Mouse (Mus musculus): ENCODE data around the gene Ptrh1. TPM values are rescaled to one million over a fixed set of nuclear protein-coding genes. Genes with fewer than 3 reads are reported as not detected.

Ptrh1 gene
- total RNA-seq, 2 experiments from 2014 or later: 4.0 to 5.2 TPM

GRCm38 (mm10) chr2:32791297-32791696, 15.7 kb downstream of the Ptrh1 start:
- no peak for DNase-seq (ENCODE audit: low spot score in 2 of 2)

- no peak for DNase-seq (ENCODE audit: low spot score in 2 of 2)
Observed at GRCm38 (mm10) chr2:32795748-32796418, 20.3 kb downstream of the Ptrh1 start.

GRCm38 (mm10) chr2:32798251-32798962, 22.8 kb downstream of the Ptrh1 start:
- no peak for DNase-seq (ENCODE audit: low spot score in 2 of 2)

- DNase-seq (ENCODE audit: low spot score in 2 of 2): no peak
Observed at GRCm38 (mm10) chr2:32808816-32809566, 33.4 kb downstream of the Ptrh1 start.

GRCm38 (mm10) chr2:32811959-32812358, 36.4 kb downstream of the Ptrh1 start:
- no peak for DNase-seq (ENCODE audit: low spot score in 2 of 2)

GRCm38 (mm10) chr2:32816497-32816896, 40.9 kb downstream of the Ptrh1 start:
- DNase-seq (ENCODE audit: low spot score in 2 of 2): no peak

GRCm38 (mm10) chr2:32816946-32817581, 41.5 kb downstream of the Ptrh1 start:
- DNase-seq (ENCODE audit: low spot score in 2 of 2): no peak

- DNase-seq (ENCODE audit: low spot score in 2 of 2): no peak
Observed at GRCm38 (mm10) chr2:32817589-32817988, 42.0 kb downstream of the Ptrh1 start.

- DNase-seq (ENCODE audit: low spot score in 2 of 2): no peak
Observed at GRCm38 (mm10) chr2:32818208-32818607, 42.6 kb downstream of the Ptrh1 start.

GRCm38 (mm10) chr2:32821041-32821802, 45.6 kb downstream of the Ptrh1 start:
- DNase-seq (ENCODE audit: low spot score in 2 of 2): no peak

GRCm38 (mm10) chr2:32822643-32823042, 47.1 kb downstream of the Ptrh1 start:
- no peak for DNase-seq (ENCODE audit: low spot score in 2 of 2)

- DNase-seq (ENCODE audit: low spot score in 2 of 2): no peak
Observed at GRCm38 (mm10) chr2:32823153-32823552, 47.6 kb downstream of the Ptrh1 start.

- no peak for DNase-seq (ENCODE audit: low spot score in 2 of 2)
Observed at GRCm38 (mm10) chr2:32823579-32824154, 48.1 kb downstream of the Ptrh1 start.

- no peak for DNase-seq (ENCODE audit: low spot score in 2 of 2)
Observed at GRCm38 (mm10) chr2:32824181-32824580, 48.6 kb downstream of the Ptrh1 start.

- DNase-seq (ENCODE audit: low spot score in 2 of 2): no peak
Observed at GRCm38 (mm10) chr2:32824778-32825177, 49.2 kb downstream of the Ptrh1 start.

- DNase-seq (ENCODE audit: low spot score in 2 of 2): no peak
Observed at GRCm38 (mm10) chr2:32825796-32826195, 50.2 kb downstream of the Ptrh1 start.
